Mouse (Mus musculus) hindbrain, embryonic 11.5 days (tissue): ENCODE results near the gene Abcc9. TPM values are rescaled to one million over a fixed set of nuclear protein-coding genes. Genes with fewer than 3 reads are reported as not detected.
"Not testable (repeated sequence)": the region's sequence is repeated elsewhere in the genome, so short reads cannot be mapped to it uniquely, and the experiment has no call there.

ENCODE experiments used
- ATAC-seq: fragments of 200-750 bp; cut with Nextera tagmentation; 2 replicates; pipeline ENCODE4 v1.8.0; 2017; ENCODE audit warnings: mild to moderate bottlenecking, moderate TSS enrichment, moderate library complexity; ENCODE audit not compliant: low FRiP score
- DNase-seq: peaks from one replicate; pipeline ENCODE4 v3.0.0-alpha.2; 2015; ENCODE audit warnings: low spot score
- H3K27ac ChIP-seq: fragments of 300-500 bp; sonication (generic); 2 replicates; pipeline ENCODE4 v1.5.1; 2014; ENCODE audit warnings: mild to moderate bottlenecking, low read depth, low read length
- H3K27me3 ChIP-seq: fragments of 300-500 bp; sonication (generic); 2 replicates; pipeline ENCODE4 v1.6.1; 2014; ENCODE audit warnings: mild to moderate bottlenecking, low read length, moderate library complexity, mixed read lengths; ENCODE audit not compliant: control insufficient read depth, insufficient read depth
- H3K36me3 ChIP-seq: fragments of 300-500 bp; sonication (generic); 2 replicates; pipeline ENCODE4 v1.6.1; 2014; ENCODE audit warnings: mild to moderate bottlenecking, low read length, moderate library complexity, mixed read lengths; ENCODE audit not compliant: control insufficient read depth, insufficient read depth
- H3K4me1 ChIP-seq: fragments of 300-500 bp; sonication (generic); replicated peaks from 2 replicates; pipeline ENCODE4 v1.6.1; 2014; ENCODE audit warnings: low read length, mixed read lengths; ENCODE audit not compliant: control insufficient read depth, insufficient read depth
- H3K4me2 ChIP-seq: fragments of 300-500 bp; sonication (generic); replicated peaks from 2 replicates; pipeline ENCODE4 v1.6.1; 2014; ENCODE audit warnings: mild to moderate bottlenecking, low read depth, low read length
- H3K4me3 ChIP-seq: fragments of 300-500 bp; sonication (generic); 2 replicates; pipeline ENCODE4 v1.5.1; 2014; ENCODE audit warnings: low read depth, low read length
- H3K9ac ChIP-seq: fragments of 300-500 bp; sonication (generic); 2 replicates; pipeline ENCODE4 v1.6.1; 2014; ENCODE audit warnings: low read depth, low read length
- H3K9me3 ChIP-seq: fragments of 300-500 bp; sonication (generic); 2 replicates; pipeline ENCODE4 v1.6.1; 2016; ENCODE audit warnings: low read length; ENCODE audit not compliant: control insufficient read depth
- WGBS: fragments of 180-500 bp; shearing (Covaris S2); extraction: QIAGEN DNeasy Blood & Tissue Kit; methylation state at CpG from one replicate; pipeline ENCODE4 v1.1.7; 2014; 5-methylcytosine and 5-hydroxymethylcytosine counted together
- polyA plus RNA-seq: library from polyadenylated mRNA; unstranded; fragments of >200 nt; fragmentation: Nextera tagmentation; extraction: Ambion mirVana; gene quantifications from 2 replicates; pipeline ENCODE4 v1.2.1, GENCODE M21; 2014

The Abcc9 gene
- polyA plus RNA-seq, 1 experiment from 2014 or later, result 3.4 TPM

- WGBS, result 88% methylated on average over 11 of the region's 11 CpGs
- Histone ChIP-seq H3K4me1 (no peaks in the 10 kb centered on the region), H3K4me2 (no peak overlapping the region), H3K27me3 (no peaks in the 10 kb centered on the region), H3K4me3 (no peak overlapping the region), H3K9me3 (no peaks in the 10 kb centered on the region), H3K27ac (no peak overlapping the region), H3K9ac (no peak overlapping the region), H3K36me3 (no peaks in the 10 kb centered on the region)
- ATAC-seq, result no peak
- no peak for DNase-seq
Measured at GRCm38 (mm10) chr6:142689673-142690072, 12.4 kb downstream of the Abcc9 start.

- no peak for ATAC-seq
- no peaks in the 10 kb centered on the region for H3K36me3 ChIP-seq
- WGBS, result 86% methylated on average over 7 of the region's 7 CpGs
- no peak for DNase-seq
- H3K9me3 ChIP-seq, result no peaks in the 10 kb centered on the region
- H3K9ac ChIP-seq, result no peak overlapping the region
- H3K27me3 ChIP-seq, result no peaks in the 10 kb centered on the region
- no peaks in the 10 kb centered on the region for H3K4me1 ChIP-seq
- H3K4me2 ChIP-seq, result no peak overlapping the region
- H3K27ac ChIP-seq, result no peak overlapping the region
- H3K4me3 ChIP-seq, result no peak overlapping the region
Measured at GRCm38 (mm10) chr6:142682985-142683691, 19.0 kb downstream of the Abcc9 start.

GRCm38 (mm10) chr6:142670021-142670420, 32.1 kb downstream of the Abcc9 start:
- Histone ChIP-seq H3K9ac (no peak overlapping the region), H3K4me3 (no peak overlapping the region), H3K4me1 (no peaks in the 10 kb centered on the region), H3K27ac (no peak overlapping the region), H3K36me3 (no peaks in the 10 kb centered on the region), H3K4me2 (no peak overlapping the region), H3K27me3 (no peaks in the 10 kb centered on the region), H3K9me3 (no peaks in the 10 kb centered on the region)
- WGBS, result 97% methylated on average over 2 of the region's 2 CpGs
- DNase-seq, result no peak
- no peak for ATAC-seq

GRCm38 (mm10) chr6:142669343-142669742, 32.8 kb downstream of the Abcc9 start:
- DNase-seq (no peak), ATAC-seq (no peak)
- H3K9me3 ChIP-seq, result no peaks in the 10 kb centered on the region
- WGBS, result 92% methylated on average over 6 of the region's 6 CpGs
- no peak overlapping the region for H3K9ac ChIP-seq
- H3K4me1 ChIP-seq, result no peaks in the 10 kb centered on the region
- no peak overlapping the region for H3K27ac ChIP-seq
- H3K4me3 ChIP-seq, result no peak overlapping the region
- H3K27me3 ChIP-seq, result no peaks in the 10 kb centered on the region
- no peaks in the 10 kb centered on the region for H3K36me3 ChIP-seq
- no peak overlapping the region for H3K4me2 ChIP-seq

GRCm38 (mm10) chr6:142668831-142669230, 33.3 kb downstream of the Abcc9 start:
- ATAC-seq (no peak), DNase-seq (no peak)
- Histone ChIP-seq H3K4me3 (no peak overlapping the region), H3K36me3 (no peaks in the 10 kb centered on the region), H3K4me1 (no peaks in the 10 kb centered on the region), H3K9me3 (no peaks in the 10 kb centered on the region), H3K4me2 (no peak overlapping the region), H3K27ac (no peak overlapping the region), H3K27me3 (no peaks in the 10 kb centered on the region), H3K9ac (no peak overlapping the region)
- WGBS, result 94% methylated on average over 6 of the region's 6 CpGs

GRCm38 (mm10) chr6:142668419-142668766, 33.7 kb downstream of the Abcc9 start:
- ATAC-seq (no peak), DNase-seq (no peak)
- H3K9me3 ChIP-seq, result no peaks in the 10 kb centered on the region
- WGBS, result 48% methylated on average over 1 of the region's 1 CpGs
- no peak overlapping the region for H3K4me2 ChIP-seq
- H3K27ac ChIP-seq, result no peak overlapping the region
- no peaks in the 10 kb centered on the region for H3K4me1 ChIP-seq
- H3K36me3 ChIP-seq, result no peaks in the 10 kb centered on the region
- H3K4me3 ChIP-seq, result no peak overlapping the region
- H3K27me3 ChIP-seq, result no peaks in the 10 kb centered on the region
- no peak overlapping the region for H3K9ac ChIP-seq

GRCm38 (mm10) chr6:142667701-142668418, 34.3 kb downstream of the Abcc9 start:
- DNase-seq, result no peak

GRCm38 (mm10) chr6:142662056-142662455, 40.1 kb downstream of the Abcc9 start:
- H3K27me3 ChIP-seq, H3K4me3 ChIP-seq, H3K36me3 ChIP-seq, ATAC-seq, H3K4me1 ChIP-seq, H3K4me2 ChIP-seq, DNase-seq, H3K27ac ChIP-seq, H3K9me3 ChIP-seq, H3K9ac ChIP-seq: not testable (repeated sequence)
- WGBS, result 93% methylated on average over 3 of the region's 3 CpGs

More at GRCm38 (mm10) chr6:142667701-142668418, 34.3 kb downstream of the Abcc9 start:
- no peaks in the 10 kb centered on the region for H3K4me1 ChIP-seq
- H3K27me3 ChIP-seq, result no peaks in the 10 kb centered on the region
- H3K4me3 ChIP-seq, result no peak overlapping the region
- 82% methylated on average over 7 of the region's 7 CpGs for WGBS
- no peak overlapping the region for H3K4me2 ChIP-seq
- no peaks in the 10 kb centered on the region for H3K9me3 ChIP-seq
- no peak overlapping the region for H3K27ac ChIP-seq
- no peak for ATAC-seq
- no peaks in the 10 kb centered on the region for H3K36me3 ChIP-seq
- H3K9ac ChIP-seq, result no peak overlapping the region

GRCm38 (mm10) chr6:142659038-142659437, 43.1 kb downstream of the Abcc9 start:
- Histone ChIP-seq H3K27me3 (no peaks in the 10 kb centered on the region), H3K9me3 (no peaks in the 10 kb centered on the region), H3K4me3 (no peak overlapping the region), H3K4me1 (no peaks in the 10 kb centered on the region), H3K4me2 (no peak overlapping the region), H3K9ac (no peak overlapping the region), H3K27ac (no peak overlapping the region), H3K36me3 (no peaks in the 10 kb centered on the region)
- DNase-seq (peak; percentile 47), ATAC-seq (no peak)
- 50% methylated on average over 5 of the region's 5 CpGs for WGBS
